8 mouse cellular contexts compared by ENCODE assay signal in genomic region chr11:119219816-119220465, GRCm38 (mm10). TPM values are rescaled to one million over a fixed set of nuclear protein-coding genes. Genes with fewer than 3 reads are reported as not detected.
A peak's percentile ranks its signal among the peaks of the same experiment; 100 is the strongest.
DNase-seq lines count a peak whose midpoint lies in the region; ATAC-seq and TF ChIP-seq lines count a peak whose summit lies in the region.

No protein-coding gene starts in this region.

- no peak overlapping the region for H3K9ac ChIP-seq in intestine, postnatal 0 days (ENCODE audit: low read depth, low read length)
- no peak overlapping the region; the same call in 1 of the 2 replicates for H3K9ac ChIP-seq in neural tube, embryonic 14.5 days (replicated peaks; ENCODE audit: low read depth, low read length)

- peaks cover 13% of the 10 kb centered on the region for H3K4me1 ChIP-seq in intestine, postnatal 0 days (replicated peaks; ENCODE audit: control insufficient read depth, insufficient read depth, low read length)
- peaks cover 53% of the 10 kb centered on the region for H3K4me1 ChIP-seq in neural tube, embryonic 14.5 days (ENCODE audit: control insufficient read depth, insufficient read depth, low read length)

- H3K4me3 ChIP-seq in intestine, postnatal 0 days (ENCODE audit: low read depth, low read length), result peak overlapping the region; percentile 21; the same call in 1 of the 2 replicates
- no peak overlapping the region for H3K4me3 ChIP-seq in neural tube, embryonic 14.5 days (ENCODE audit: low read depth, low read length)

- H3K27ac ChIP-seq in intestine, postnatal 0 days (ENCODE audit: low read depth, low read length), result peak overlapping the region; percentile 78
- peak overlapping the region; percentile 69 for H3K27ac ChIP-seq in neural tube, embryonic 14.5 days (ENCODE audit: low read depth, low read length)

- H3K4me2 ChIP-seq in intestine, postnatal 0 days (replicated peaks; ENCODE audit: low read depth), result peak overlapping the region; percentile 60
- H3K4me2 ChIP-seq in neural tube, embryonic 14.5 days (ENCODE audit: low read depth, low read length), result peak overlapping the region; percentile 26; the same call in 1 of the 2 replicates

- ATAC-seq in intestine, postnatal 0 days, result peak; percentile 65
- peak; percentile 34 for ATAC-seq in neural tube, embryonic 14.5 days (ENCODE audit: low read depth)
- no peak for ATAC-seq in granulocyte monocyte progenitor cell, adult 5-6 weeks (replicated peaks; ENCODE audit: poor library complexity, severe bottlenecking)

- no peaks in the 10 kb centered on the region for H3K9me3 ChIP-seq in intestine, postnatal 0 days (ENCODE audit: control insufficient read depth)
- no peaks in the 10 kb centered on the region for H3K9me3 ChIP-seq in neural tube, embryonic 14.5 days (ENCODE audit: control insufficient read depth, low read length)

- no peaks in the 10 kb centered on the region; the same call in 1 of the 2 replicates for H3K36me3 ChIP-seq in intestine, postnatal 0 days (ENCODE audit: control insufficient read depth, insufficient read depth)
- H3K36me3 ChIP-seq in neural tube, embryonic 14.5 days (ENCODE audit: control insufficient read depth, insufficient read depth, low read length), result no peaks in the 10 kb centered on the region

- no peaks in the 10 kb centered on the region for H3K27me3 ChIP-seq in intestine, postnatal 0 days (replicated peaks; ENCODE audit: control insufficient read depth, insufficient read depth, low read length)
- no peaks in the 10 kb centered on the region for H3K27me3 ChIP-seq in neural tube, embryonic 14.5 days (ENCODE audit: control insufficient read depth, insufficient read depth, low read length)

- no peak for TF ChIP-seq CTCF in intestine, postnatal 0 days (IDR thresholded peaks at IDR 0.05; ENCODE audit: low read depth)

- 27% methylated on average over 17 of the region's 17 CpGs for WGBS in intestine, postnatal 0 days
- WGBS in neural tube, embryonic 14.5 days, result 8% methylated on average over 17 of the region's 17 CpGs

- DNase-seq in adrenal gland, adult 8-10 months, result peak; percentile 51
- peak; percentile 96 for DNase-seq in cerebellum, adult 9-10 months
- DNase-seq in heart, adult 18-20 months, result peak; percentile 80 to 82
- peak; percentile 53 to 60 for DNase-seq in left cerebral cortex, adult 8-10 months (ENCODE audit: low spot score in 2 of 2)
- no peak for DNase-seq in urinary bladder, postnatal 25 days (ENCODE audit: low spot score)

RNA-seq across cellular contexts. Expression of gene Tbc1d16, which starts 8.4 kb away (rescaled TPM):
- total RNA-seq in adrenal gland, adult 8-10 months (2022), result 10 to 100 TPM; 17.1 to 26.4 (median 22.0) TPM
- 10 to 100 TPM; 54.9 to 56.9 TPM for total RNA-seq in heart, adult 18-20 months (2021)
- polyA plus RNA-seq in intestine, postnatal 0 days (2015; fragmentation: Nextera tagmentation; extraction: Ambion mirVana), result 3.8 and 4.5 TPM in 2 replicates
- 10 to 100 TPM; 32.9 to 39.8 (median 35.6) TPM for total RNA-seq in left cerebral cortex, adult 8-10 months (2022)
- polyA plus RNA-seq in neural tube, embryonic 14.5 days (2014; fragmentation: Nextera tagmentation; extraction: Ambion mirVana), result 34.0 and 37.9 TPM in 2 replicates
- total RNA-seq in granulocyte monocyte progenitor cell, adult 5-6 weeks (2014; fragmentation: Nextera tagmentation), result 3.3 and 8.6 TPM in 2 replicates
- total RNA-seq in granulocyte monocyte progenitor cell, adult 5-6 weeks (2017), result 2.1 and 3.0 TPM in 2 replicates

RNA-seq across cellular contexts. Expression of gene Ccdc40, which starts 8.4 kb away (rescaled TPM):
- 1 to 10 TPM in 2 of 4 experiments, under 1 TPM in 2; 0.73 to 1.9 (median 1.3) TPM for total RNA-seq in adrenal gland, adult 8-10 months (2022)
- total RNA-seq in heart, adult 18-20 months (2021), result under 1 TPM; 0.17 to 0.21 TPM
- 1.5 and 1.8 TPM in 2 replicates for polyA plus RNA-seq in intestine, postnatal 0 days (2015; fragmentation: Nextera tagmentation; extraction: Ambion mirVana)
- 1 to 10 TPM; 1.1 to 3.2 (median 1.7) TPM for total RNA-seq in left cerebral cortex, adult 8-10 months (2022)
- polyA plus RNA-seq in neural tube, embryonic 14.5 days (2014; fragmentation: Nextera tagmentation; extraction: Ambion mirVana), result 12.0 and 13.5 TPM in 2 replicates
- total RNA-seq in granulocyte monocyte progenitor cell, adult 5-6 weeks (2014; fragmentation: Nextera tagmentation), result 7.3 and 12.0 TPM in 2 replicates
- total RNA-seq in granulocyte monocyte progenitor cell, adult 5-6 weeks (2017), result 9.0 and 11.8 TPM in 2 replicates

RNA-seq across cellular contexts. Expression of gene Gaa, which starts 47.7 kb away (rescaled TPM):
- total RNA-seq in adrenal gland, adult 8-10 months (2022), result 100 to 1,000 TPM; 128 to 162 (median 139) TPM
- total RNA-seq in heart, adult 18-20 months (2021), result 100 to 1,000 TPM in 1 of 2 experiments, 10 to 100 TPM in 1; 91.3 to 110 TPM
- 71.6 and 79.0 TPM in 2 replicates for polyA plus RNA-seq in intestine, postnatal 0 days (2015; fragmentation: Nextera tagmentation; extraction: Ambion mirVana)
- 100 to 1,000 TPM; 280 to 307 (median 295) TPM for total RNA-seq in left cerebral cortex, adult 8-10 months (2022)
- polyA plus RNA-seq in neural tube, embryonic 14.5 days (2014; fragmentation: Nextera tagmentation; extraction: Ambion mirVana), result 66.0 and 69.1 TPM in 2 replicates
- 35.8 and 47.2 TPM in 2 replicates for total RNA-seq in granulocyte monocyte progenitor cell, adult 5-6 weeks (2014; fragmentation: Nextera tagmentation)
- total RNA-seq in granulocyte monocyte progenitor cell, adult 5-6 weeks (2017), result 27.4 and 31.6 TPM in 2 replicates
